Mouse (Mus musculus): ENCODE results near the gene Cpsf4l. TPM values are rescaled to one million over a fixed set of nuclear protein-coding genes. Genes with fewer than 3 reads are reported as not detected.
A peak's percentile ranks its signal among the peaks of the same experiment; 100 is the strongest.

The Cpsf4l gene
- total RNA-seq, 2 experiments from 2014 or later: not detected

GRCm38 (mm10) chr11:113710257-113710777 lies 500 bp upstream of the Cpsf4l start:
- intact Hi-C loops (cut with DNase I): no loop called here
- TF ChIP-seq CTCF (IDR thresholded peaks at IDR 0.05): no peak
- DNase-seq: no peak
- peak overlapping the region; percentile 19; the same call in 1 of the 2 replicates for H3K4me3 ChIP-seq
- H3K27ac ChIP-seq: peak overlapping the region; percentile 69

GRCm38 (mm10) chr11:113709272-113709671 lies 545 bp downstream of the Cpsf4l start:
- no peak for DNase-seq
- peak overlapping the region; percentile 69; the same call in 1 of the 2 replicates for H3K27ac ChIP-seq
- no peak overlapping the region for H3K4me3 ChIP-seq
- intact Hi-C loops (cut with DNase I): no loop called here
- TF ChIP-seq CTCF (IDR thresholded peaks at IDR 0.05): no peak

GRCm38 (mm10) chr11:113708629-113709213 lies 1.1 kb downstream of the Cpsf4l start:
- no peak for DNase-seq
- intact Hi-C loops (cut with DNase I): no loop called here
- Histone ChIP-seq H3K4me3 (no peak overlapping the region), H3K27ac (no peak overlapping the region)
- no peak for TF ChIP-seq CTCF (IDR thresholded peaks at IDR 0.05)

- Histone ChIP-seq H3K4me3 (no peak overlapping the region), H3K27ac (peak overlapping the region; percentile 16; the same call in 1 of the 2 replicates)
- intact Hi-C loops (cut with DNase I): no loop called here
- TF ChIP-seq CTCF (IDR thresholded peaks at IDR 0.05): no peak
- no peak for DNase-seq
Measured at GRCm38 (mm10) chr11:113705966-113706652, 3.7 kb downstream of the Cpsf4l start.

- DNase-seq: peak; percentile 78
- peak; percentile 98 for TF ChIP-seq CTCF (IDR thresholded peaks at IDR 0.05)
- intact Hi-C loops (cut with DNase I): loop anchor here (1.0 to 5.0 kb wide), 3 partner anchors 49 to 108 kb away; partner anchors contain the start of genes Cdc42ep4 and Cog1
- H3K4me3 ChIP-seq: no peak overlapping the region
- no peak overlapping the region for H3K27ac ChIP-seq
Measured at GRCm38 (mm10) chr11:113703758-113704157, 6.1 kb downstream of the Cpsf4l start.

- Histone ChIP-seq H3K4me3 (no peak overlapping the region), H3K27ac (no peak overlapping the region)
- no peak for TF ChIP-seq CTCF (IDR thresholded peaks at IDR 0.05)
- intact Hi-C loops (cut with DNase I): loop anchor here (5.0 kb wide), 2 partner anchors 52 to 53 kb away; partner anchors contain the start of genes Cdc42ep4 and Cog1
- DNase-seq: no peak
Measured at GRCm38 (mm10) chr11:113699643-113700042, 10.2 kb downstream of the Cpsf4l start.

- intact Hi-C loops (cut with DNase I): no loop called here
Measured at GRCm38 (mm10) chr11:113698013-113698545, 11.7 kb downstream of the Cpsf4l start.

GRCm38 (mm10) chr11:113697571-113697970 lies 12.2 kb downstream of the Cpsf4l start:
- DNase-seq: no peak
- Histone ChIP-seq H3K4me3 (no peak overlapping the region), H3K27ac (peak overlapping the region; percentile 39)
- TF ChIP-seq CTCF (IDR thresholded peaks at IDR 0.05): no peak
- intact Hi-C loops (cut with DNase I): no loop called here

More at GRCm38 (mm10) chr11:113698013-113698545, 11.7 kb downstream of the Cpsf4l start:
- Histone ChIP-seq H3K4me3 (no peak overlapping the region), H3K27ac (peak overlapping the region; percentile 39)
- DNase-seq: peak; percentile 29
- no peak for TF ChIP-seq CTCF (IDR thresholded peaks at IDR 0.05)

GRCm38 (mm10) chr11:113691851-113692250 lies 18.0 kb downstream of the Cpsf4l start:
- Histone ChIP-seq H3K4me3 (no peak overlapping the region), H3K27ac (no peak overlapping the region)
- DNase-seq: no peak
- TF ChIP-seq CTCF (IDR thresholded peaks at IDR 0.05): no peak
- intact Hi-C loops (cut with DNase I): no loop called here

- no peak for DNase-seq
- H3K4me3 ChIP-seq: no peak overlapping the region
- H3K27ac ChIP-seq: no peak overlapping the region
- no peak for TF ChIP-seq CTCF (IDR thresholded peaks at IDR 0.05)
- intact Hi-C loops (cut with DNase I): no loop called here
Measured at GRCm38 (mm10) chr11:113691318-113691717, 18.5 kb downstream of the Cpsf4l start.

GRCm38 (mm10) chr11:113690506-113690905 lies 19.3 kb downstream of the Cpsf4l start:
- no peak for TF ChIP-seq CTCF (IDR thresholded peaks at IDR 0.05)
- no peak overlapping the region for H3K27ac ChIP-seq
- intact Hi-C loops (cut with DNase I): no loop called here
- no peak overlapping the region for H3K4me3 ChIP-seq
- DNase-seq: no peak

GRCm38 (mm10) chr11:113687031-113687430 lies 22.8 kb downstream of the Cpsf4l start:
- TF ChIP-seq CTCF (IDR thresholded peaks at IDR 0.05): no peak
- no peak overlapping the region for H3K4me3 ChIP-seq
- H3K27ac ChIP-seq: no peak overlapping the region
- DNase-seq: no peak
- intact Hi-C loops (cut with DNase I): no loop called here

Data from gastrocnemius, adult 2 months (tissue).